Mouse (Mus musculus) liver, postnatal 0 days (tissue): ENCODE measurements at regions not wholly inside any gene's neighbourhood (a gene's known extent, or its start where the extent isn't known, plus 50 kb on each side); places are given as distances from the start of the nearest gene placed in this dataset.

Experiments
- CTCF ChIP-seq: sonication (generic); IDR thresholded peaks from 2 replicates; pipeline ENCODE4 v1.5.1; 2016; ENCODE audit warnings: antibody characterized with exemption, low read depth
- EP300 ChIP-seq: IDR thresholded peaks from 2 replicates; pipeline ENCODE4 v1.6.1; 2016; ENCODE audit warnings: antibody characterized with exemption, low read depth, mild to moderate bottlenecking

DNA sequence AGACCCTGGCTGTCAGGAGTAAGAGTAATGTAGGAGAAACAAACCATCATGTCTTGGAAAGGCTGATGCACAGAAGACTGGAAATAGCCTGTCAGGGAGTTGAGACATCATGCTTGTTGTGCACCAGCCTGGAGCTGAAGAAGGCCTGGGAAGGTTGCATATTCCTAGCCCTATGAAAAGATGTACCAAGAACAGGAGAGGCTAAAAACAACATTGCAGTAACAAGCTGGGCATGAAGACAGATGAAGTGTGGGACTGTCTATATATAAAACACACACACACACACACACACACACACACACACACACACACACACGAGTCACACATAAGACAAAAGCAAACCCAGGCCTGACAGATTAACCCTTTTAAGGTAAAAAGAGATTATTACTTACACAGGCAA lies 185.1 kb upstream of the Tmem72 start:
- TF ChIP-seq CTCF = no peak
- no peak for TF ChIP-seq EP300
